Comparison of ENCODE assay signal across 8 mouse cellular contexts in the genomic region with DNA sequence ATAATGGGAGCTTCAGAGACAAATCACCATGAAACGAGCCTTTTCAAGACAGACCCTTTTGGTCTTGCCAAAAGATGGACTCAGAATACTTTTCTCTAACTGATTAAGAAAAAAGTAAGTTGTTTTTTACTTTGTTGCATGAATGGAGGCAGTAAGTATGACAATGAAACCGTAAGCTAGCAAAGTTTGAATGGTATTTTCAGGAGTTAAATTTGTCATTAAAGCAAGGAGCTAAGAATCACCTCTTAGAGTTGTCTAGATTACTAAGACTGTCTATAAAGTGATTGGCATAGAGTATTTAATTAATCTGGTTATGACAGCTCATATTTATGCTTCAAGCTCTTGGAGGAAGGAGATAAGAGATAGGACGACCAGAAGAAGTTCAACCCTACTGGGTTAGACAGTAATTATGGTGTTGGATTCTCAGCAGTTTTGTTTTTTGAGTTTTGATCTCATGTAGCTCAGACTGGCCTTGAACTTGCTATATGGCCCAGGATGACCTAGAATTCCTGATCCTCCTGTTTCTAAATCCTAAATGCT. TPM values are rescaled to one million over a fixed set of nuclear protein-coding genes. Genes with fewer than 3 reads are reported as not detected.
DNase-seq lines count a peak whose midpoint lies in the region; ATAC-seq and TF ChIP-seq lines count a peak whose summit lies in the region.

Gene Clk4, plus strand, starts transcription at position 51 of the 540 bp plus-strand sequence.

- H3K4me1 ChIP-seq in erythroblast, embryonic 14.5 days (ENCODE audit: control insufficient read depth), result peaks cover 42% of the 10 kb centered on the region
- peaks cover 31% of the 10 kb centered on the region for H3K4me1 ChIP-seq in limb, embryonic 13.5 days
- H3K4me1 ChIP-seq in small intestine, adult 2 months (ENCODE audit: control insufficient read depth, insufficient read depth, insufficient read length, low read length), result 0 out of 2 replicates have a peak, but pooled peaks cover 2% of the 10 kb centered on the region

- H3K9ac ChIP-seq in limb, embryonic 13.5 days, result peak within 1 kb of the TSS; percentile 66

- no peak for TF ChIP-seq CTCF in small intestine, adult 2 months (IDR thresholded peaks at IDR 0.05; ENCODE audit: extremely low read depth, insufficient read length, insufficient replicate concordance, low read depth, low read length)

- intact Hi-C loops in heart, postnatal 25 days (cut with DNase I), result loop anchor here (10.0 kb wide), 1 partner anchor 317 kb away; the partner anchor contains the start of gene 4933414I15Rik

- peak within 1 kb of the TSS; percentile 92 for H3K27ac ChIP-seq in limb, embryonic 13.5 days
- H3K27ac ChIP-seq in small intestine, adult 2 months (ENCODE audit: insufficient read depth, low read depth, low read length), result peak within 1 kb of the TSS; percentile 85

- H3K27me3 ChIP-seq in erythroblast, embryonic 14.5 days (ENCODE audit: control insufficient read depth), result peaks cover 21% of the 10 kb centered on the region
- H3K27me3 ChIP-seq in limb, embryonic 13.5 days, result no peaks in the 10 kb centered on the region
- no peaks in the 10 kb centered on the region for H3K27me3 ChIP-seq in small intestine, adult 2 months (ENCODE audit: control insufficient read depth, insufficient read depth, low read length)

- H3K36me3 ChIP-seq in erythroblast, embryonic 14.5 days (ENCODE audit: control insufficient read depth), result peaks cover 19% of the 10 kb centered on the region
- no peaks in the 10 kb centered on the region for H3K36me3 ChIP-seq in limb, embryonic 13.5 days
- H3K36me3 ChIP-seq in small intestine, adult 2 months (ENCODE audit: control insufficient read depth, insufficient read depth, low read length), result no peaks in the 10 kb centered on the region

- DNase-seq in urinary bladder, adult 2 months (ENCODE audit: low spot score), result no peak
- no peak for DNase-seq in urinary bladder, postnatal 10 days (ENCODE audit: low spot score)
- DNase-seq in heart, postnatal 25 days (ENCODE audit: low spot score), result no peak
- no peak for DNase-seq in embryo, embryonic 10 days (ENCODE audit: low spot score)
- no peak for DNase-seq in ovary, postnatal 14 days (ENCODE audit: low spot score)

- no peak for TF ChIP-seq POLR2A in small intestine, adult 2 months (IDR thresholded peaks at IDR 0.05; ENCODE audit: low read depth, low read length)

- H3K9me3 ChIP-seq in erythroblast, embryonic 14.5 days (ENCODE audit: control insufficient read depth, low read length), result no peaks in the 10 kb centered on the region
- H3K9me3 ChIP-seq in limb, embryonic 13.5 days, result no peaks in the 10 kb centered on the region

- peak within 1 kb of the TSS; percentile 86 for H3K4me2 ChIP-seq in limb, embryonic 13.5 days (replicated peaks)

- ATAC-seq in limb, embryonic 13.5 days (ENCODE audit: low FRiP score, low read depth), result no peak

- H3K4me3 ChIP-seq in erythroblast, embryonic 14.5 days (replicated peaks), result peak within 1 kb of the TSS; percentile 92
- peak within 1 kb of the TSS; percentile 90 for H3K4me3 ChIP-seq in limb, embryonic 13.5 days
- peak within 1 kb of the TSS; percentile 73 for H3K4me3 ChIP-seq in small intestine, adult 2 months (ENCODE audit: low read depth, low read length)

- WGBS in limb, embryonic 13.5 days, result 86% methylated on average over 3 of the region's 3 CpGs
- 71% methylated on average over 3 of the region's 3 CpGs for WGBS in small intestine, adult 2 months

RNA-seq across cellular contexts. Expression of gene Clk4, which starts in this region (rescaled TPM):
- 126 and 140 TPM in 2 replicates for polyA plus RNA-seq in urinary bladder, adult 2 months (2012; rRNA removed)
- 0.33 and 0.47 TPM in 2 replicates for polyA plus RNA-seq in erythroblast, embryonic 14.5 days (2012)
- total RNA-seq in heart, postnatal 25 days (2021), result 10 to 100 TPM; 40.4 to 43.4 TPM
- 146 and 156 TPM in 2 replicates for polyA plus RNA-seq in limb, embryonic 13.5 days (2015; fragmentation: Nextera tagmentation; extraction: Ambion mirVana)
- polyA plus RNA-seq in small intestine, adult 2 months (2012; rRNA removed), result 8.0 and 14.3 TPM in 2 replicates
